Mouse (Mus musculus) testis, adult 2 months (tissue): ENCODE data around the gene Aip.

Source experiments
- CTCF ChIP-seq: fragments of 200-500 bp; IDR thresholded peaks from 2 replicates; pipeline ENCODE4 v1.5.1; 2012; ENCODE audit warnings: low read depth, mild to moderate bottlenecking, inconsistent platforms, low read length, moderate library complexity; ENCODE audit not compliant: control insufficient read depth, insufficient read depth, insufficient replicate concordance
- POLR2A ChIP-seq: fragments of 200-500 bp; IDR thresholded peaks from 2 replicates; pipeline ENCODE4 v1.6.1; 2012; ENCODE audit warnings: low read depth, mild to moderate bottlenecking, inconsistent platforms, low read length, moderate library complexity; ENCODE audit not compliant: control insufficient read depth

DNA sequence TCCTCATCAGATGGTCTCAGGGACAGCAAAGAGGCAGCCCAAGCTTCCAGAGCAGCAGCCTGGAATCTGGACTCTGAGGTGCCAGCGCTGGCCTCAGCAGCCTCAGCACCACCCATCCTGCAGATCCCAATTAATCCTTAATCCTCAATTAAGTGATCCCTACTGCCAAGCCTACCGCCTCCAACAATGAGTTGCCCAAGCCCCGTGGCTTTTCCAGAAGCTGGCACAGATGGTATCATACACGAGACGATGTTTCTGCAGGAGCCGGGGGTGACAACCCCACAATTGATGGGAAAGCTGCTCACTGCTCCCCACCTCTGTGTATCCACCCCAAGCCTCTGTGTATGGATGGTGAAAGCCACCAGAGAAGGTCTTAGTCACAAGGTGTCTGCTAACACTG is 36.5 kb downstream of the Aip start:
- TF ChIP-seq CTCF = no peak
- TF ChIP-seq POLR2A = no peak
